Mouse (Mus musculus): ENCODE measurements around the gene Coa6.

Gene Coa6

DNA sequence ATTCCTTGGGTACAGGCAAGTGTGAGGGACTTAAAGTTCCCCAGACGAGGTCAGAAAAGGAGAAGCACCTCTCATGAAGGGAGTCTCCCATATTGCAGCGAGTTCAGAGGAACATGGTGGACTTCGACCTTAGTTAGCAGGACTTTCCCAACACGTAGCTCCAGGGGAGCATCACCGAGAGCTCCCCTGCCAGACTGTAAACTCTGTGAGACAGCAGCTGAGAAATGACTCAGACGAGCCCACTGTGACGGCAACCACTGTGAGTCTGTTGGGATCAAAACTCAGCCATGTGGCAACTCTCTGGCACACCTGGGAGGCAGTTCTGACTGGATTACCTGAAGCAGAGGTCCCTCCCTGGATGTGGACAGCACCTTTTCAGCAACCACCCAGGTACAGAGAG is 41.8 kb downstream of the Coa6 start:
- no peak for DNase-seq (ENCODE audit: low read depth)

DNA sequence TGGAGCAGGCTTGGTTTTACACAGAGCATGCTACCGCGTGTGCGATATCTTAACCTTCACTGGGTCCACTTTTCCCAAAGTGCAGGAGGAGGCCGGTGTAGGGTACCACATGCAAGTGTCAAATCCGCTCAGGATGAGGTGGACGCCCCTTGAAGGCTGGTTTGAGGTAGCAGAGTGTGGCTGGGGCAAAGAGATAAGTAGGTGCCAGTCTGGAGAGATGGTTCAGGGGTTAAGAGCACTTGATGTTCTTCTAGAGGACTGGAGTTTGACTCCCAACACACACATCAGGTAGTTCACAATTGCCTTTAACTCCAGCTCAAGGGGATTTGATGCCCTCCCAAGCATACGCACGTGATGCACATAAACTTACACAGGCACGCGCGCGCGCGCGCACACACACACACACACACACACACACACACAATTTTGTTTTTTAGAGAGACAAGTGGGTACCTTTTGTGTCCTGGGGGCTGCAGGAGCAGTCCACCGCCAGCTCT is 51.5 kb downstream of the Coa6 start:
- peak; percentile 44 for DNase-seq (ENCODE audit: low read depth)

DNA sequence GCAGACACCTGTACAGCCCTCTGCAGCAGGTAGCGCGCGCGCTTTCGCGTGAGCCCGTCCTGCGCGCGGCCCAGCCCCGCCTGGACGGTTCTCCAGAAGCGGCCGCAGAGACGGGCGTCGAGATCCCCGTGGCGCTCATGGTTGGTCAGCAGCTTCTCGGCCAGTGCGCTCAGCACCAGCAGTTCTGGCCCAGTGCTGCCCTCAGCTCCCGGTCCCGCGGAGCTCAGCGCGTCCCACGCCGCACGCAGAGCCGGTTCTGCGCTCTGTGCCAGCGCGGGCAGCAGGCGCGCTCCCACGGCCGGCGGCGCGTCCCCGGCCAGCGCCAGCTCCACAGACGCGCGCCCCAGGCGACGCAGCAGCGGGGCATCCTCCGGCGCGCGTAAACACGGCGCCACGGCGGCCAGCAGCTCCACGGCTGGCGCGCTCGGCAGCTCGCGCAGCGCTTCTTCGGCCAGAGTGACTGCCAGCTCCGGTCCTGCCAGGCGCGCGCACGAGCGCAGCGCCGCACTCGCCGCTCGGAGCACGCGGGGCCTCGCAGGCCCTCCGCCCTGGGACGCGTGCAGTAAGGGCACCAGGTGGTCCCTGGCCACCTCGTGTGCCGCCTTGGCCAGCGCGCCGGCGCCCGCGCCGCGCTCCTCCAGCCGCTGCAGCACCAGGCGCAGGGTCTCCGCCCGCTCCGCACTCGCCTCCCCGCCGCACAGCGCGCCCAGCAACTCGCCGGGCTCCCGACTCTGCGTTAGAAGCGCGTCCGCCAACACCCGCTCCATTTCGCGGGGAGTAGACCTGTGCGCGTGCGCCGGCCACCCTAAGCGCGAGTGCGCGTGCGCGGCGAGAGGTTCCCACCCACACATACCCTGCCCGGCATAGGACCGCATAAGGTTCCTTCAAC is 52.2 kb downstream of the Coa6 start, which contains the start of gene Tarbp1:
Tarbp1 (minus strand) TSS at position 767 of the 889 bp plus-strand sequence.
- DNase-seq (ENCODE audit: low read depth) = peak; percentile 72
